Mouse (Mus musculus): ENCODE data around the gene Bsg. TPM values are rescaled to one million over a fixed set of nuclear protein-coding genes. Genes with fewer than 3 reads are reported as not detected.
"Not testable (repeated sequence)": the region's sequence is repeated elsewhere in the genome, so short reads cannot be mapped to it uniquely, and the experiment has no call there.

Bsg gene
- polyA plus RNA-seq, 1 experiment from 2014 or later, result 691 TPM

DNA sequence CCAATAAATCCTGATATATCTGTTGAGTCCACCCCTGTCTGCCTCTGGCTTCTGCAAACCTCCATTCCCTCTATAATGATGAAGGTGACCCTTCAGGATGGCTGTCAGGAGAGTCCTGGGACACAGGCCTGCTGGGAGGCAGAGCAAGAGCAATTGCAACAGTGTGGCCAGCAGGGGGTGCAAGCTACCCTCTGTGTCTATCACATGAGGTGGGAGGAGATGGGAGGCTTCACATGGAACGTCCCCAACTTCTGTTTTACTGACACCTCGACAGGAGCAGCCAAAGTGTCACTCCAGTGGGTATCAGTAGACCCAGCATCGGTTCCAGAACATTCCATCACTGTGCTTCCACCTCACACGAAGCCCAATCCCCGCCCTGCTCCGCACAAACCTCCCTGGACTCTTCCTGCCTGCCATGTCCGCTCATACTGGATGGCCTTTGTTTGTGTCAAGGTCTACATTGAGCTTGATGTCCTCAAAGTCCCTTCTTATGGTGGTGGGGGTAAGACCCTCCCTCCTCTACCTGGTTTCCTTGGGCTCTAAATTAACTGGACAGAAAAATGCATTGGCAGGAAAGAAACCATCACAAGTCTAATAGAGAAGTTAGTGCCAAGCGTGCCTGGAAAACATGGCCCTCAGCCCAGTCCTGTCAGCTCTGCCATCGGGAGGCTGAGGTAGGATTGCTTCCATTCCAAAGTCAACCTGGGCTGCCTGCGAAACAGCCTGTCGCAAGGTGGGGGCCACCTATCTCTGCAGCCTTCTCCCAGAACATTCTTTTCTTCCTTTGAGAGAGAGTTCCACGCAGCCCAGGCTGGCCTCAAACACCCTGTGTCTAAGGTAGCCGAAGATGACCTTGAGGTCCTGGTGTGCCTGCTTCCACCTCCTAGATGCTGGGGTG lies 8.8 kb upstream of the Bsg start:
- WGBS, result 57% methylated on average over 13 of the region's 13 CpGs
- H3K27ac ChIP-seq, result peak overlapping the region; percentile 73
- ATAC-seq (ENCODE audit: insufficient number of reproducible peaks, insufficient read depth, low FRiP score, low TSS enrichment), result no peak
- H3K9me3 ChIP-seq, result peaks cover 5% of the 10 kb centered on the region
- no peak overlapping the region for H3K9ac ChIP-seq
- peaks cover 12% of the 10 kb centered on the region for H3K4me1 ChIP-seq
- H3K27me3 ChIP-seq, result no peaks in the 10 kb centered on the region
- H3K4me3 ChIP-seq, result 0 out of 2 replicates have a peak overlapping the region, but pooled peaks have one; percentile 2
- no peaks in the 10 kb centered on the region for H3K36me3 ChIP-seq
- no peak overlapping the region; the same call in 1 of the 2 replicates for H3K4me2 ChIP-seq (replicated peaks)

DNA sequence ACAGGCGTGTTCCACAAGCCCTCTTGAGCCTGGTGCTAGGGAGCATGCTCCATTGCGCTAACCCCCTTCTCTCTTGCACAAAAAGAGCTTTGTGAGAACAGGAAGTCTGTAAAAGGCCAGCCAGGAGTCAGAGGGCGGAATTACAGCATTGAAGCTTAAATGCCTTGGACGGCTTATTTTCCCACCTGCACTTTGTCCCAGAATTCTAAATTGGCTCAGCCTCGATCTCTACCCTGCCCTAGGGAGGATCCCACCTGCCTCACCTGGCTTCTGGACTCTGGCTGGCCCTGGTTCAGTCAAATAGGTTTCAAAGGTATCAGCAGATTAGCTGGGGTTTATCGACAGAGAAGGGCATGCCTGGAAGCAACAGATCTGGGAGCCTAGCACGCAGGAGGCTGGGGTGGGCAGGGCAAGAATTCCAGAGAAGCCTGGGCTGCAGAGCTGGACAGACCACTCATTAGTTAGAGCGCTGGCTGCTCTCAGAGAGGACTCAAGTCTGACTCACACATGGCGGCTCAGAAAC lies 8.1 kb upstream of the Bsg start:
- no peak for ATAC-seq (ENCODE audit: insufficient number of reproducible peaks, insufficient read depth, low FRiP score, low TSS enrichment)
- WGBS, result 23% methylated on average over 9 of the region's 9 CpGs
- no peak overlapping the region; the same call in 1 of the 2 replicates for H3K4me2 ChIP-seq (replicated peaks)
- H3K4me3 ChIP-seq, result no peak overlapping the region
- H3K36me3 ChIP-seq, result no peaks in the 10 kb centered on the region
- H3K9me3 ChIP-seq, result peaks cover 5% of the 10 kb centered on the region
- H3K27me3 ChIP-seq, result no peaks in the 10 kb centered on the region
- peak overlapping the region; percentile 73 for H3K27ac ChIP-seq
- H3K9ac ChIP-seq, result no peak overlapping the region
- peaks cover 14% of the 10 kb centered on the region for H3K4me1 ChIP-seq

DNA sequence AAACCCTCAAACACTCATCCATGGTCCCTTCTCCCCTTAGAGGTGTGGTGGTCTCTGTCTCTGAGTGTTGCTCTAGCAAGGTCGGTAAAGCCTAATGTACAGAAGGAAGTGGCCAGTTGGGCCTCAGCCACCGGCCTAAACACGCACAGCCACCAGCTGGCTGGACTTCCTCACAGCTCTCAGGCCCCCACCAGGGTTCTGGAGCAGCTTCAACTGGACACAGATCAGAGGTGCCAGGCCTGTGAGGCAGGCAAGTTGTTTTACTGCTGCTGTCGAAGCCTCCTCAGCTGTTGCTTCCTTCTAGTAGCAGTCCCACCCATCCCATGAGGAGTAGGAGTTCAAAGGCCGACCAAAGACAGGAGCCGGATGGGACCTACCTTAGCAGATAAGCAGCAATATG lies 6.4 kb upstream of the Bsg start:
- Histone ChIP-seq H3K27ac (no peak overlapping the region), H3K9ac (no peak overlapping the region; the same call in 1 of the 2 replicates)

DNA sequence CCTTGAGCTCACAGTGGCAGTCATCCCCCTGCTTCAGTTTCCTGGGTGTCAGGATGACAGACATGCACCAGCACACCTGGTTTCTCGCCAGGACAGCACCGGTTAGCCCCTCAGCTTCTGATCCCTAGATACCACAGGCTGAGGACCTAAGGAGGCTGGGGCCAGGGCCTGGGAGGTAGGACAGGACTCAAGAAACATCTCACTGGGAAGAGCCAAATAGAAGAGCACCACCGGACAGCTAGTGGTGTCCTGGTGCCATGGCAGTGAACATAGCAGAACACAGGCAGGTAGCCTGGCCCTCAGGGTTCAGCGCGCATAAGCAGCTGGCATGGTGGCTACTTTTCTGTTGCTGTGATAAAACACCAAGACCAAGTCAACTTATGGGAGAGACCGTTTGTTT lies 5.8 kb upstream of the Bsg start:
- WGBS, result 98% methylated on average over 6 of the region's 6 CpGs
- Histone ChIP-seq H3K9me3 (no peaks in the 10 kb centered on the region), H3K27me3 (no peaks in the 10 kb centered on the region), H3K4me2 (replicated peaks) (no peak overlapping the region), H3K36me3 (no peaks in the 10 kb centered on the region), H3K27ac (no peak overlapping the region), H3K4me1 (peaks cover 18% of the 10 kb centered on the region), H3K9ac (no peak overlapping the region; the same call in 1 of the 2 replicates), H3K4me3 (no peak overlapping the region)
- no peak for ATAC-seq (ENCODE audit: insufficient number of reproducible peaks, insufficient read depth, low FRiP score, low TSS enrichment)

More for the DNA sequence above, 6.4 kb upstream of the Bsg start:
- H3K4me1 ChIP-seq, result peaks cover 18% of the 10 kb centered on the region
- no peak overlapping the region for H3K4me3 ChIP-seq
- H3K36me3 ChIP-seq, result no peaks in the 10 kb centered on the region
- no peak for ATAC-seq (ENCODE audit: insufficient number of reproducible peaks, insufficient read depth, low FRiP score, low TSS enrichment)
- H3K27me3 ChIP-seq, result no peaks in the 10 kb centered on the region
- no peaks in the 10 kb centered on the region for H3K9me3 ChIP-seq
- no peak overlapping the region for H3K4me2 ChIP-seq (replicated peaks)
- 81% methylated on average over 6 of the region's 6 CpGs for WGBS

DNA sequence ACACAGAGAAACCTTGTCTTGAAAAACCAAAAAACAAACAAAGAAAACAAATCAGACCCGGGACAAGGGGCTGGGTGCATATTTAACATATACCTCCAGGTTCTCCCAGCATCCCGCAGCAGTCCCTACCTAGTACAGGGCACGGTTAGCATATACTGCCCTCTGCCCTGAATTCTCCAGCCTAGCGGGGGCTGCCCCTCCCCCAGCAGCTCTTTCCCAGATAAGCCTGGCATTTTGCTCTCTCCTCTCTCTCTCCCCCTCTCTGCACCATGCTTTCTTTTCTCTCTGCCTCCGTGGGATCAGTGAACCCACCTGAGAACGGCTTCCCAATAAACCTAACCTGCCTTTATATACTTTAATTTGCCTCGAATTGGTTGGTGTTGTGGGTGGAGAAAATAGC lies 3.6 kb upstream of the Bsg start:
- Histone ChIP-seq H3K27ac (no peak overlapping the region), H3K4me3 (no peak overlapping the region), H3K27me3 (no peaks in the 10 kb centered on the region), H3K4me2 (replicated peaks) (no peak overlapping the region), H3K9ac (no peak overlapping the region), H3K9me3 (no peaks in the 10 kb centered on the region), H3K4me1 (peaks cover 21% of the 10 kb centered on the region), H3K36me3 (no peaks in the 10 kb centered on the region)
- no peak for ATAC-seq (ENCODE audit: insufficient number of reproducible peaks, insufficient read depth, low FRiP score, low TSS enrichment)
- WGBS, result 43% methylated on average over 7 of the region's 7 CpGs

DNA sequence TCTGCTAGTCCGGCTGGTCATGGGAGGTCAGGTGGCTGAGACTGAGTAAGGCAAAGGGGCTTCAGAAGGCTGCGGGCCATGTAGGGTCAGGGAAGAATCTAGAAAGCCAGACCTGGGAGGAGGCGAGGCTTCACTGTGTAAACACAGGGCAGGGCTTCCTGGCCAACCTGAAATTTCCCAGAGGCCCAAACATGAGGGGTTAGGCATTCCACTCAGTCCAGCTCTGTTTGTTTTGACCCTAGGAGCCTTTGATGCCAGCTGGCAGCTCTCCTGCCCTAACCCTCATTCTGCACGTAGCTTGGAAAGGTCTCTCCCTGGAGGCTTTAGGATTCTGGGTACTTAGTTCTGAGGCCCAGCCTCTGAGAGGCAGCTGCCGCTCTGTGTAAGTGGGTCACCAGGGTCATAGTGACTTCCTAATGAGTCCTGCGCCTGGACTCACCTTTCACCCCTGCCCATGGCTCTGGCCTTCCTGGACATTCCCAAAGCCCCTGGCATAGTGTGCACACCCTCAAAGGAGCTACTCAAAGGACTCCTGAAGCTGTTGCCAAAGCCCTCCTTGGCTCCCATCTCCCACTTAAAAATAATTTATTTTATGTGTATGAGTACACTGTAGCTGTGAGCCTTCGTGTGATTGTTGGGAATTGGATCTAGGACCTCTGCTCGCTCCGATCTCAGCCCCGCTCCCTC lies 2.7 kb upstream of the Bsg start:
- no peak overlapping the region for H3K9ac ChIP-seq
- WGBS, result 42% methylated on average over 10 of the region's 10 CpGs

DNA sequence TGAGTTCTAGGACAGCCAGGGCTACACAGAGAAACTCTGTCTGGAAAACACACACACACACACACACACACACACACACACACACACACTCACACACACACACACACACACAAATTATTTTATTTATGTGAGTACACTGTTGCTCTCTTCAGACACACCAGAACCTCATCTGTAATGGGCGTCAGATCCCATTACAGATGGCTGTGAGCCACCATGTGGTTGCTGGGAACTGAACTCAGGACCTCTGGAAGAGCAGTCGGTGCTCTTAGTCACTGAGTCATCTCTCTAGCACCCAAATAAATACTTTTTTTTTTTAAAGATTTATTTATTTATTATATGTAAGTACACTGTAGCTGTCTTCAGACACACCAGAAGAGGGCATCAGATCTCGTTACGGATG lies 1.3 kb upstream of the Bsg start:
- not testable (repeated sequence) for H3K9me3 ChIP-seq; H3K4me3 ChIP-seq; H3K4me2 ChIP-seq (replicated peaks); H3K36me3 ChIP-seq; H3K27ac ChIP-seq; H3K9ac ChIP-seq; ATAC-seq (ENCODE audit: insufficient number of reproducible peaks, insufficient read depth, low FRiP score, low TSS enrichment); H3K27me3 ChIP-seq
- 88% methylated on average over 4 of the region's 4 CpGs for WGBS
- peaks cover 29% of the 10 kb centered on the region for H3K4me1 ChIP-seq

More for the DNA sequence above, 2.7 kb upstream of the Bsg start:
- Histone ChIP-seq H3K27ac (no peak overlapping the region), H3K4me1 (peaks cover 22% of the 10 kb centered on the region), H3K36me3 (no peaks in the 10 kb centered on the region), H3K4me3 (no peak overlapping the region), H3K27me3 (no peaks in the 10 kb centered on the region), H3K9me3 (no peaks in the 10 kb centered on the region), H3K4me2 (replicated peaks) (no peak overlapping the region)
- ATAC-seq (ENCODE audit: insufficient number of reproducible peaks, insufficient read depth, low FRiP score, low TSS enrichment), result no peak

DNA sequence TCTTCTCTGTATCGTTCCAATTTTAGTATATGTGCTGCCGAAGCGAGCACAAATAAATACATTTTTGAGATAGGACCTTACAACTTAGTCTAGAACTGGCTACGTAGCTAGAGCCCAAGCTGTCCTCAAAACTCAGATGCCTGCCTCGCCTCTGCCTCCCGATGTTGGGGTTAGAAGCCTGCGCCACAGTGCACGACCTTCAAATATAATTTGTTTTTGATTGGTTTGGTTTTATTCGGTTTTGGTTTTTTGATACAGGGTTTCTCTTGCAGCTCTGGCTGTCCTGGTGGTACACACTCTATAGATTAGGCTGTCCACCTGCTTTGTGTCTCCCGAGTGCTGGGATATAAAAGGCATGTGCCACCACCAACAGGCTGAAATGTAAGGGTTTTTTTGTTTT lies 750 bp upstream of the Bsg start:
- H3K4me1 ChIP-seq, result peaks cover 29% of the 10 kb centered on the region
- peaks cover 14% of the 10 kb centered on the region for H3K36me3 ChIP-seq
- peak overlapping the region; percentile 87 for H3K4me2 ChIP-seq (replicated peaks)
- H3K4me3 ChIP-seq, result peak overlapping the region; percentile 81
- peak overlapping the region; percentile 65; the same call in 1 of the 2 replicates for H3K27ac ChIP-seq
- no peaks in the 10 kb centered on the region for H3K27me3 ChIP-seq
- WGBS, result 78% methylated on average over 10 of the region's 10 CpGs
- H3K9ac ChIP-seq, result 0 out of 2 replicates have a peak overlapping the region, but pooled peaks have one; percentile 38
- H3K9me3 ChIP-seq, result no peaks in the 10 kb centered on the region
- ATAC-seq (ENCODE audit: insufficient number of reproducible peaks, insufficient read depth, low FRiP score, low TSS enrichment), result no peak

DNA sequence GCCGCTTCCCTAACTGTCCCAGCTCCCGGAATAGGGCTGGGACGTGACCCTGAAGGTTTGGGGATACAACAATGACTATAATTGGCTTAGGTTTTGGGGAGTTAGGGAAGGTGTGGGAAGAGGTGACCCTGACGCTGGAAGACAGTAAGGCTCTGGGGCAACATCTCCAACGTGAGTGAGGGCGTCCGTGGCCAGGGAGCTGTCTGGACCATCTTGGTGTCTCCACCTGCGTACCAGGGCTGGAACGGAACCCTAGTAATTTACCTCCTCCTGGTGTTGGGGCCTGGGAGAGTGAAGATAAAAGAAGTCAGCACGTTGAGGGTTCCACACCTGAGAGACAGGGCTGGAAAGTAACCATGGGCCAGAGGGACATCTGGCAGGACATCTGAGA lies 674 bp downstream of the Bsg start:
- no peak for ATAC-seq (ENCODE audit: insufficient number of reproducible peaks, insufficient read depth, low FRiP score, low TSS enrichment)
- peaks cover 32% of the 10 kb centered on the region for H3K4me1 ChIP-seq
- H3K36me3 ChIP-seq, result peaks cover 28% of the 10 kb centered on the region
- H3K27ac ChIP-seq, result no peak overlapping the region
- H3K9me3 ChIP-seq, result no peaks in the 10 kb centered on the region
- peak overlapping the region; percentile 93 for H3K9ac ChIP-seq
- peak overlapping the region; percentile 81 for H3K4me3 ChIP-seq
- WGBS, result 6% methylated on average over 10 of the region's 10 CpGs
- H3K27me3 ChIP-seq, result no peaks in the 10 kb centered on the region
- peak overlapping the region; percentile 87 for H3K4me2 ChIP-seq (replicated peaks)

DNA sequence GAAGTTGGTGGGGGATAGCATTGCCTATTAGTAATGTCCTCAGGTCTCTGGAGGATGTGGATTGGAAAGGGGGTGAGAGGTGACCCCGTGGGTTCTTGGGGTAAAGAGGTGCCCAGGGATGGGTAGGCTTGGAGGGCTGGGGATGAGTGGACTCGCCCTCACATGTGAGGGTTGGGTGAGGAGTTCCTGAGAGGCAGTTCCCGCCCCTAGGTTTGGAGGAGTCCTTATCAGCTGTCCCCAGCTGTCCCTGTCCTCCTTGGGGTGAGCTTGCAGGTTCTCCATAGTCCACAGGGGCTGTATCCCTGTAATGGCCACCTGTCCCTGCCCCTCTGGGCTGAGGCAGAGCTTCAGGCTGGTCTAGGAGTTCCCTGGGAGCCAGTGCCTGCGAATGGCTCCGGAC lies 1.7 kb downstream of the Bsg start:
- no peak for ATAC-seq (ENCODE audit: insufficient number of reproducible peaks, insufficient read depth, low FRiP score, low TSS enrichment)

DNA sequence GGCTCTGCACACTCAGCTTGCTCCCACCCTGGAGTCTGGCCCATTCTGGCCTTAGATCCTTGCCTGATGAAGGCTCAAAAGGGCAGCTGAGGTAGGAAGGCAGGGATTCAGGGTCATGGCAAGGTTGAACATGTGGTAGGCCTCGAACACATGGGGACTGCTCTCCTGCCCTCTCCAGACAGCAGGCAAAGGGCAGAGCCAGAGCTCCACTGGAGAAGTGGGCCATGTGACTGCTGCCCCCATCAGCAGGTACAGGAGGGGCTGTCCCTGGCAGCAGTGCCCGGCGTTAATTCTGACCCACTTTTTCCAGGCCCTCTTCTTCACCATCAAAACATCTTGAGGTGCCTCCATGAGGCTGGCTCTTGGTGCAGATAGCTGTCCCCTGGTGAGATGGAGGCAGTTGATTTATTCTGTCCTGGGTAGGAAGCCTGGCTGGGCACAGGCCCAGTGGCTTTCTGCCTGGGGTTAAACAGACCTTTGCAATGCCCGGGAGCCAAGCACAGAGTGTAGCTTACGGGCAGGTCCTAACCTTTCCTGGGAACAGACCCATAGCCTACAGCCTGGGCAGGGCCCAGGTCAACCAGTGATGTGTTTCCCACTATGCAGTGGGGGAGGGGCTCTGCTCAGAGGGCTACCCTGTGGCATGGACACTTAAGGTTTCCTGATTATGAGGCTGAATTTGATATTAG lies 2.3 kb downstream of the Bsg start:
- Histone ChIP-seq H3K4me2 (replicated peaks) (peak overlapping the region; percentile 87), H3K9me3 (no peaks in the 10 kb centered on the region), H3K9ac (peak overlapping the region; percentile 93), H3K4me1 (peaks cover 27% of the 10 kb centered on the region), H3K4me3 (0 out of 2 replicates have a peak overlapping the region, but pooled peaks have one; percentile 81), H3K36me3 (peaks cover 44% of the 10 kb centered on the region), H3K27me3 (no peaks in the 10 kb centered on the region), H3K27ac (no peak overlapping the region)
- no peak for ATAC-seq (ENCODE audit: insufficient number of reproducible peaks, insufficient read depth, low FRiP score, low TSS enrichment)
- 84% methylated on average over 5 of the region's 5 CpGs for WGBS

More for the DNA sequence above, 1.7 kb downstream of the Bsg start:
- H3K9me3 ChIP-seq, result no peaks in the 10 kb centered on the region
- WGBS, result 87% methylated on average over 5 of the region's 5 CpGs
- peak overlapping the region; percentile 87 for H3K4me2 ChIP-seq (replicated peaks)
- no peak overlapping the region for H3K27ac ChIP-seq
- no peaks in the 10 kb centered on the region for H3K27me3 ChIP-seq
- peak overlapping the region; percentile 81 for H3K4me3 ChIP-seq
- H3K9ac ChIP-seq, result peak overlapping the region; percentile 93
- peaks cover 38% of the 10 kb centered on the region for H3K36me3 ChIP-seq
- H3K4me1 ChIP-seq, result peaks cover 32% of the 10 kb centered on the region

All from embryonic facial prominence, embryonic 12.5 days (tissue).